Mouse (Mus musculus): ENCODE measurements around the gene Trpm8.
A peak's percentile ranks its signal among the peaks of the same experiment; 100 is the strongest.

The Trpm8 gene

DNA sequence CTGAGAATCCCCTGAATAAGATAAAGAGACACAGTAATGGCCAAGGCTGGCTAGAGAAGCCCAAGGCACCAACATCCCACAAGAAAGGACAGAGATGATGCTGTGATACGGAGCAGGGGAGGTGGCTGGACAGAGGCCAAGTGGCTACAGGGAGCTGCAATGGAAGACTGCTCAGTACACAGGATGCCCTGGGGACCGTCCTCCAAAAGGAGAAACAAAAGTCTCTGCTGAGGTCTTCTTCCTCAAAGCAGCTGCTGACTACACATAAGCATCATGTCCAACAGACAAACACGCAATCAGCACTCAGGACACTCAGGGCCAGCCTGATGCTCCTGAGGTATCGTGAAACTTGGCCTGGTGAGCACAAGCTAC, 12.6 kb upstream of the Trpm8 start:
- no peak for DNase-seq (ENCODE audit: low read depth, low spot score)

DNA sequence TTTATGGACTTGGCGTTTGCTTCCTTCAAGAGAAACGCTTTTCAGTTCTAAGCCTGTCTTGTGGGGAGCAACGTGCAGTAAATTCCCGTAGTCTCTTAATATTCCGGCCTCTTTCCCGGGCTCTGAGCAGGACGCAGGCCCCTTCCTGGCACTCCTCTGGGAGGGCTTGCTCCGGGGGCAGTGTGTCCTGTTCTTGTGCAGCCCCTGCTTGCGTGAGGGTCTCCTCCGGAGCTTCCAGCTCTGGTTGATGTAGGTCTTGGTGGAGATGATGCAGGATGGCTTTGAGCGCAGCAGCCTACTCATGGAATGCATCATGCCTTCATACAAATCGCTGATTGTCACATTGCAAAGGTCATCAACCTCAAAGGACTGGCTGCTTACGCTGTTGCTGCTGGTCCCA, 11.3 kb upstream of the Trpm8 start:
- DNase-seq (ENCODE audit: low read depth, low spot score): no peak

DNA sequence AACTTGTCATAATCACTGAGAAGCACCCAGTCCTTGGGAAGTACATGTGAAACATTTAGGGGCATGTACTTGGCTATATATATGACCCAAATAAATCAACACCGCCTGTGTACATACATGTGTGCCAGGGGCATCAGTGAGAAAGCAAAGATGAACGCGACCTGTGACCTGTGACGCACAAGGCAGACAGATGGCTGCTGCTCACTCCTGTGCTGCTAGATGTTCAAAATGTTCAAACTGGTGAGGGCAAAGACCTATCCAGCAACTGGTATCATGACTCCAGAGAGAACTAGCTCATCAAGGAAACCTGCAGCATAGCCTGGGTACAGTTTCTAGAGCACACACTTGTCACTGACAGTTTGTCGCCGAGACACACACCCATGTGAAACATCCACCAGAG, 10.0 kb upstream of the Trpm8 start:
- no peak for DNase-seq (ENCODE audit: low read depth, low spot score)

DNA sequence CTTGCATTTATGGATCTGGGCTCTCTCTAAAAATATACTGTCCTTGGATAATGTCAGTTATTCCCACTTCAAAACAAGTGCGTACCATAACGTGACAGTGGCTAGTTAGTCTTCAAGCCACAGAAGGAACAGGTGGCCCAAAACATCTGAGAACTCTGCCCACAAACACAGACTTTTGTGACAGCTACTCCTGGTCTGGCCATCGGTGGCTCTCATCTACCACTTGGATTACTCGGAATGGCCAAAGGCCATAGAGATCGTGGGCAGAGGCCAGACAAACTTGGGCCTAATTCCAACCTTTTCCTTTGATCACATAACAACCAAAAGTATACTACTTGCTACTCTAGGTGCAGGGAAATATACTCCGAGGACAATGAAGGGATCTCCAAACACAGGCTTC, 9.4 kb upstream of the Trpm8 start:
- DNase-seq (ENCODE audit: low read depth, low spot score): no peak

DNA sequence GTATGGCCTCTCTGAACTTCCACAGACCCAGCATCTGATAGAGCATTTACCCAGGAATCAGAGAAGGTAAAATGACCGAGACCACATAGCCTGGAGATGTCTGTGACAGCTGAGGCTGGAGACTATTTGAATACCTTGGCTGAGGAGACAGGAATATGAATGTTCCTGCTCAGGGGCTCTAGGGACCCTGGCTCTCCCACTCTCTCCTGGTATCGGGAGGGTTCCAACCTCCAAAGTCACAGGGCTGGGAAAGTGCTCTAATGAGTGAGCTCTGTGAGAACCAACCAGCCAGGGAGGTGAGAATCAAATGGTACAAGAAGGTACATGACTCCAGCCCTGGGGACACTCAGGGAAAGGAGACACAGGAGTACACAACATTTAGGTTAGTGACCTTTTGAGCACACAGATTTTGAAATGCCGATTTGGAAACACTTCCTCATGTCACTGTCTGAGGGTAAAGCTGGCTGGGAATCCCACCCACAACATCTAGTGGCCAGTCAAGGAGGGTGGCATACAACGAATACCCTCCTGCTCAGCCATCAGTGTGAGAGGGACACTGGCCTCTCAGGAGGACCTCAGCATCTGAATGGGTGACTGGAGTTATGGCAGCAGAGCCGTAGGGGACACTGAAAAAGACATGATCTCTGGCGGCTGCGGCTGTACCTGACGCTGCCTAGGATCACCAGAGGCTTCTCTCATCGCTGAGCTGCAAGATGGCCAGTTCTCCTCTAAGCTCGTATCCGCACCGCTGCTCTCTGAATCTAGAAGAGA, 7.7 kb upstream of the Trpm8 start:
- DNase-seq (ENCODE audit: low read depth, low spot score): no peak

DNA sequence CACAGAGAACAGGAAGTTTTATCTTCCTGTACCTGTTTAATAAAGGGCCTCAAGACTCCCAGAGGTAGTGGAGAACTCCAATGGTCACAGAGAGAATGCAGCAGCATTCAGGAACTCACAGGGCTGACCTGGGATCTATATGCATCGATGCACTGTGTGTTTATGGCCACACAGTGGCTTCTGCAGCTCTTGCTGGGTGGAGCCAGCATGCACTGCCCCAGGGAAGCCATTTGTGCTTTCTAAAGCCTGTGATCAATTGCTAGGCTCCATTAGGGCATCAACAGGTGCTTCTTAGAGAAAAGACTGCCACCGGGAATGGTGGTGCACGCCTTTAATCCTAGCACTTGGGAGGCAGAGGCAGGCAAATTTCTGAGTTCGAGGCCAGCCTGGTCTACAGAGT, 4.6 kb upstream of the Trpm8 start:
- DNase-seq (ENCODE audit: low read depth, low spot score): no peak

DNA sequence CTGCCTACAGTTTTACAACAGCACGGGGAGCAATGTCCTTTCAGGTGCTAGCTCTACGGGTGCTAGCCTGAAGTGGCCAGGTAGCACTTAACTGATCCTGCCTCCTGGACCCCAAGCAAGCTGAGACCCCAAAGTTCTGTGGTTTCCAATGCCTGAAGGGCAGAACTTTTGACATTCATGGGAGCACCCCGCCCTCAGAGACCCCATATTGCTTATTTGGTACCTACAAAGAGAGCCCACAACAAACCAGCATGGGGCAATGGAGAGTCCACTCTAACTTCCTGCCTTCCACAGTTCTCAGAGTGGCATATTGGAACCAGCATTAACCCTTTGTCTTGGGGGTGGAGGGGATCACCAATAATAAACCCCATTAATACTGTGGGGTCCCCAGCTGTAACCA, 4.1 kb upstream of the Trpm8 start:
- no peak for DNase-seq (ENCODE audit: low read depth, low spot score)

DNA sequence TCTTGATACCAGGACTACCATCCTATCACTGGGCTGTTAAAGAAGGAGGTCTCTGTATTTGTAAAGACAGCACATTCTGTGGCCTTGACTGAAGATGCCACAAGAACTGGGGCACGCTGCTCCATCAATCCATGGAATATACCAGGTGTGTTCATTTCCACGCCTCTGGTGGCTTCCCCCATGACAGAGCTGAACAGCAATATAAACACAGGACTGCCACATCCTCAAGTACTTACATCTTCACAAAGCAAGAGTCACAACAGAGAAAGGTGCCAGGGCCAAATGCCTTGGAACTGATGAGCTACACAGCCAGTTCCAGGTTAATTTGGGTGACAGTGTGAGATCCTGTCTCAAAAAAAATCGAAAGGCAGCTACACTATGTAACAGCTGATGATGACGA, 3.6 kb upstream of the Trpm8 start:
- DNase-seq (ENCODE audit: low read depth, low spot score): no peak

DNA sequence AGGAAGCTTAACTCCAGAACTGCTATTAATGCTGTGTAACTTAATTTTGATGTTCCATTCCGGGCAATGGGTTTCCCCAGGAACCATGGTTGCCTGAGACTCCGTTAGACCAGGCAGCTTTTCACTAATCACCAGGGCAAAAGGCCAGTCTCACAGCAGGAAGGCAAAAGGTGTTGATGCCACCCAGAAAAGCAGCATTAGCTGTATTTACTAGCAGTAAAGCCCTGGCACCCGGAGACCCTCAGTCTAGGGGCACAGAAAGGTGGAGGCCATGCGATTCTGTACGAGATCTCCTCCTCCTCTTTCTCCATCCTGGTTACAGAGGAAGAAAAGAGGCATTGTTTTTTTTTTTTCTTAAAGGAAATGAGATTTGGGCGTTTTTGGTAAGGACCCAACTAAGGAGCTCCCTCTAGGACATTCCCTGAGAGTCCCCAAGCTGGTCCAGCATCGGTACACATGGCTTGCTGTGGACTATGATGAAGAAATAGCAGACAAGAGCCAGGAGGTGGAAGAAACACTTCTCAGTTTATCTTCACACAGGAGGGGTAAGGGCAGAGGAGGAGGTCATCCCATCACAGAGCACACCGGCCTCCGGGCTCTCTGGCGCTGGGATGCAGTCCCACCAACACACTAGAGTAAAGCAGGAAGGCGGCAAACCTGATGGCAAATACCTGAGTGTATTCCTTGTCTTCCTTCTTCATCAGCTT, 2.9 kb upstream of the Trpm8 start:
- no peak for DNase-seq (ENCODE audit: low read depth, low spot score)

DNA sequence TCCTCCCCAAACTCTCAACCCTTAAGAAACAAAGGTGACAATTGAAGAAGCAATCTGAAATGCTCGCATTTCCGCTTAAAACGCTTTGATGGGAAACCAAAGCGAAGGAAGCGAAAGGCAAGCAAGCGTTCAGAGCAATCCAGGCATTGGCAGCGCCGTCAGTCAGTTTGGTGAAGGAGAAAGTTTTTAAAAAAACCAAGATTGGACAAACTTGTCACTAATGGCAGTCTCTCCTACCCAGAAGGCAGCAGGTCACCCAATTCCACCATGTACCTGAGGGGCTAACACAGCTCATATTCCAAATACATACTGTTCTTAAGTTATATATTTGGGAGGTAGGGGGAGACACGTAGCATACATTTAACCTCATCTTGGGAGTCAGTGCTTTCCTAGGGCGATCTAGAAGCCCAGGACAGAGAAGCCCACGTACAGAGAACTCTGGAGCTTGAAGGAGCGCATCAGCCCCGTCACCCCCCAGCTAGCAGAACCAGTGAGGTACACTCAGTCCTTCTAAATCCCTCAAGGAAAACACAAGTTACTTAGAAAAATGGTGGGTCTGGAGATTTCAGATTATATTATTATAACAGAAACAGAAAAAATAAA, 2.3 kb upstream of the Trpm8 start:
- no peak for DNase-seq (ENCODE audit: low read depth, low spot score)

DNA sequence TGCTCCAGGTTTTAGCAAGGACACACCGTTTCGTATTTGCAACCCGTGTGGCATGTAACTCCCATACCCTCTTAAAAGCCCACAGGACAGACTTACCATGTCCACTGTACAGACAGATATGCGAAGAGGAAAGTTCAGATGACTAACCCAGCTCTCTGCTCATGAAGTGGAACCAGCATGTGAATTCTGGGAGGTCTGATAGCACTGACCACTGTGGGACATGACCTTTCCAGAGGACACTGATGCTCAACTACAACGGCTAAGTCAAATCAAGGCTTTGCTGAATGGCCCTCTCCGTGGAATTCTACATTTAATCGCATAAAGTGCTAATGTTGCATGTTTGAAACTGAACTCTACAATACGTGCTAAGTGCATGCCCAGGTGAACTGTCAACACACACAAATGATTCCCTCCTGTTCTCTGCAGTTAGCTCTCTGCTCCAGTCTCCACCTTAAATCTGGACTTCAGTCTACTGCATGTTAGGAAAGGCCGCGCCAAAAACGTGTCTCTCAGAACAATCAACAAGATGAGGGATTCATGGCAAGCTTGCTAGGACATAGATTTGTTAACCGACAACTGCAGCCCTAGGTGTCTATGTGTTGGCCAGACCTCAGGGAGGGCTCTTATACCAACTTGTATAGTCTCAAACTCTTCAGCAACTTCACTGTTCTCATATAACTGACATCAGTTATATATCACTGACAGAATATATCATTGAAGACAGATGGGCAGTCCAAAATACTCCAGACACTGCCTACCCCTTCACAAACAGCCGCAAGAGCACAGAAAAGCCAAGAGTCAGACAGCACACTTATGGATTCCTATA, 1.6 kb upstream of the Trpm8 start:
- DNase-seq (ENCODE audit: low read depth, low spot score): peak; percentile 51

DNA sequence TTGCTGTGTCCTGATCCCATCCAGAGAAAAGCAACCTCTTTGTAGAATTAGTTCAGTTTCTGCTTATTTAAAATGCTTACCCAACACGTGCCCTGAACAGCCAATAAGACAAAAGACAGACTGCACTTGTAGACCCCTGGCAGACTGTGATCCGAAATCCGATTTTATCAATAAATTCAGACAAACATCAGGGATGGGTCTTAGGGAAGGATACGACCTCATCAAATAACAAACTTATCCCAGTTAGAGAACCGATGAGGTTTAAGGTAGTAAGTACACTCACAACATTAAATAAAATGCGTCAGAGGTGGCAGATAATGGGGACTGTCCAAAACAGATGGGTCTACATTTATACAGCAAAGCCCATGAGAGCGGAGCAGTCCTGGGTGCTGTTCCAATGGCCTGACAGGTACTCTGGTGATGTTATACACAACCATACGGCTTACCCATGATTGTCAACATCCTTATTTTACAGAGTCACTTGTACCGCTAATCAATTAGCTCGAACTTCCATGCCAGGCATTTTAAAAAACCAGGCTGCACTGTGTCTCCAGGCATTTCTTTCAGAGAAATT, 850 bp upstream of the Trpm8 start:
- no peak for DNase-seq (ENCODE audit: low read depth, low spot score)

DNA sequence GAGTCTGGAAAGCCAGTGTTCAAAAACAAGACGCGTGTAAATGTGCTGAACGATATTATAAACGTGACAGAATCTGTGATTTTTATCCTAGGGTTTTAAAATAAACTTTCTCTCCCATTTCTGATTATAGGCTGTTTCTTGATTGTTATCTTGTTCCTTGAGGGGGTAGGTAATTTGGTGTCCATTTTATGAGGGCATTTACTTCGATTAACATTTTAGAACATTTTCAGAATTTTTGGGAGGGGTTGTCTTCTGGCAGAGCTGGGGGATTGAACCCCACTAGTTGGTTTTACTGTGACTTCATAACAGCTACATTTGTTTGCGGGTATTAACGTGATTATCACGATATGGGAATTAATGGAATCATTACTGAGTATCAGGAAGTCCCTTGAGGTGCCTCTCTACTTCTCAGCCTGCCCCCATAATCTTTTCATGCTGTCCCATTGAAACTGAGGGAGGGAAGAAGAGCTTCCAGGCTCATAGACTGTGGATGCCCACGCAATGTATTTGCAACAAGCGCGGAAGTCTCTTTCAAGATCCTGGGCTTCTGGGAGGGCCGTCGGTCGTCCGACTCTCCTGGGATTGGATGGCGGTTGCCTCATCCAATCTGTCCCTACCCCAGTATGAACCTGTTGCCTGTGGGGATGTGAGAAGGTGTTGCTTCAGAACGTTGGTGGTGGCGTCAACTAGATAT, 504 bp downstream of the Trpm8 start:
- DNase-seq (ENCODE audit: low read depth, low spot score): peak; percentile 51

DNA sequence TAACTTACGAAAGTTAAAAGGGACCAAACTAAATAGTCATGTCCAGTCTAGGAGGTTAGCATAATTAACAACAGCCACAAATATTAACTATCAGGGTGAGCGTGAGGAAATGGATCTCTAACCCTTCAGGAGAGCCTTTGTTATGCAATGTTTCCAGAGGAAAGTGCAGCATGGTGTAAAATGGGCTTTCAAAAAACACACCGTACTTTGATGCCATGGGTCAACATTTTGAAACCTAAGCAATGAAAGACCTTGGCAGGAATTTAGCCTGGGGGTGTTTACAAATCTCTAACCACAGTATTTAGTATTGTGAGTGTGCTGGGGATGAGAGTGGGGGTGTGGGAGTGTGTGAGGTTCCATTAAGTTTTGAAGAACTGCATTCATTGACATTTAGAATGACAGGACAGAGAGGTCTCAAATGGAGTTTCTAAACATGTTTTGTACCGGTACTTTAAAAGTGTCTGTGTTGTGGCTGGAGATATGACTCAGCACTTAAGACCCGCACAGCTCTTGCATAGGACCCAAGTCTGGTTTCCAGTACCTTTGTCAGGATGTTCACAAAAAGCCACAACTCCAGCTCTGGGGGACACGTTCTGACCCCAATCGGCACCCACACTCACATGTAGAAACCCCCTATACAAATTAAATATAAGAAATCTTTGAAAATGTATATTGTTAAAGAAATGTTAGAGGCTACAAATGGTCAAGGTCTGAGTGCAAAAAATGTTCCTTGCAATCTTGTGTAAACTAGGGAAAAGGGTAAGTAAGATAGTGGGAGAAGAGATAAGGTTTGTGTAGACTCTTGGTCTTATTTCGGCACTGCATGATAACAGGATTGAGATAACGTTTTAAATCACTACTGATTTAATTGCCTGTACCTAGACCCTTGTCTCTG, 1.9 kb downstream of the Trpm8 start:
- no peak for DNase-seq (ENCODE audit: low read depth, low spot score)

DNA sequence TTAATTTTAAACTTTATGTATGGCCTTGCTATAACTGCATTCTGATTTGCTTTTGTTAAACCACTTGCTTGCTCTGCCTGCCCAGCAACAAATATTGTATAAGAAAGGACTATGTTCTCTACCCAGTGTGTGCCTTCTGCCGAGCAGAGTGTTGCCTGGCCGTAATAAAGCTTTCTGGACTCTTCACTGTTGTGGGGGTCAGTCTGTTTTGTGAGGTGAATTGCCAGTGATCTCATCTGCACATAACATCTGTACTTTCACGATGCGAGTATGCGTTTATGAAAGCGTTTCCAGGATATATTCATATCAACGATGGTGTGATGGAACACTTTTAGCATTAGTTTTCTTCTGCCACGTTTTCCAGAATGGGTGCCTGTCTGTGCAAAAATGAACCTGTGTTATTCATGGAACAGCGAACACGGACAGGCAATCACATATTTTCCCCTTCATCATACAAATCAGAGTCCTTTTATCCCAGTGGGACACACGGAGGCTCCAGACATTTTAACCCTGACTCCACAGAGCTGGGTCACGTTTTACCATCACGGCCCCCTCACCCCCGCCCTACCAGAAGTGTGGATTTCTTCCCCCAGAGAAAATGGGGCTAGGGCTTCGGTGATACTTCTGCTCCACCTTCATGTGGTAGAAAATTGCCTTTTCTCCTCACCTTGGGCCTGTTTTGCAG, 2.7 kb downstream of the Trpm8 start:
- no peak for DNase-seq (ENCODE audit: low read depth, low spot score)

DNA sequence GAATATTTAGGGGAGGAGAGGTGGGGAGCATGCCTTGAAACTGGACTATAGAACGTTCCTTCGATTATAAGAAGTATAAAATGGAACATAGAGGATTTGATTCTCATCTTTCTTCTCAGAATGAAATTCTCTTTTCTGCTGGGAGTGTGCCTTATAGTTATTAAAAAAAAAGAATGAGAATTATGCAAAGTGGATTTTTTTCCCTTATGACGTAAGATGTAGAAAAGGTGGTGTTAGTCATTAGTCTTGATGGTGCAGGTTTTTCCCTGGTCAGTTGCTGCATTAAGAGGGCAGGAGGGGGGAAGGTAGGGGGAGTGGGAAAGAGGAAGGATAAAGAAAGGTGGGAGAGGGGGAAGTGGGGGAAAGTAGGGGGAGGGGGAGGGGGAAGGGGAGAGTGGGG, 4.8 kb downstream of the Trpm8 start:
- no peak for DNase-seq (ENCODE audit: low read depth, low spot score)

DNA sequence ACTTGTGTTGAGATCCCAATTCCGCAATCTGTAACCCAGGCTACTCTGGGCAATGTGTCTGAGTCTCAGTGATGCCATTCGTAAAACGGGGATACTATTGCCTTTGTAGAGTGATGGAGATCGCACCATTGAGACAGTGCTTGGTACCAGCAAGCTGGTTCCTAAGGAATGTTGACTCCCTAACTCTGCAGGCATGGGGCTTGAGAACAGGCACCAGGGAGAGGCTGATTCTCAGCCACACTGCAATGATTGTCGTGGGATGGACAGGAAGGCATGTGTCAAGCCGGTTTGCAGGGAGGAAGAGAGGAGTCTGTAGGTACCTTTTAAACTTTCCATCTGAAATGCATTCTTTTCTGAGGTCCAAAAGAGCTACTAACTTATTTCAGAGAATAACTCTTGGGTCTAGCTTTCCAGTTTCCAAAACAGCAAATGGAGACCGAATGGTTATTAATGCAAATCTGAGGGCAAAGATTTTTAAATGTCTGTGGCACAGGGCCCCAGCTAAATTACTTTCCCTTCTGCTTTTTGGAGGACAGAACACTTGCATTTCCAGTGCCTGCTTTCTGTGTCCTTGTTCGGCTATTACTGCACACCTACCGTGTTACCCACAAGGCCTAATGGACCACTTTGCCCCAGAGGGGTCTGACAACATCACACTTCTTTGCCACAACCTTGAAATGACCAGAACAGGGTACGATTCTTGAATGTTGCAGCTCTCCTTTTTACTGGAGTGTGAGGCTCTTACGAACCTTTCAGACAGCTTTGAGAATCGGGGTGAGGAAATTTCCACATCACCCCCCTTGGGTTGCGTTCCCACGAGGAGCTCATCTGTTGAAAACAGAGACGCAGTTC, 6.1 kb downstream of the Trpm8 start:
- DNase-seq (ENCODE audit: low read depth, low spot score): no peak

DNA sequence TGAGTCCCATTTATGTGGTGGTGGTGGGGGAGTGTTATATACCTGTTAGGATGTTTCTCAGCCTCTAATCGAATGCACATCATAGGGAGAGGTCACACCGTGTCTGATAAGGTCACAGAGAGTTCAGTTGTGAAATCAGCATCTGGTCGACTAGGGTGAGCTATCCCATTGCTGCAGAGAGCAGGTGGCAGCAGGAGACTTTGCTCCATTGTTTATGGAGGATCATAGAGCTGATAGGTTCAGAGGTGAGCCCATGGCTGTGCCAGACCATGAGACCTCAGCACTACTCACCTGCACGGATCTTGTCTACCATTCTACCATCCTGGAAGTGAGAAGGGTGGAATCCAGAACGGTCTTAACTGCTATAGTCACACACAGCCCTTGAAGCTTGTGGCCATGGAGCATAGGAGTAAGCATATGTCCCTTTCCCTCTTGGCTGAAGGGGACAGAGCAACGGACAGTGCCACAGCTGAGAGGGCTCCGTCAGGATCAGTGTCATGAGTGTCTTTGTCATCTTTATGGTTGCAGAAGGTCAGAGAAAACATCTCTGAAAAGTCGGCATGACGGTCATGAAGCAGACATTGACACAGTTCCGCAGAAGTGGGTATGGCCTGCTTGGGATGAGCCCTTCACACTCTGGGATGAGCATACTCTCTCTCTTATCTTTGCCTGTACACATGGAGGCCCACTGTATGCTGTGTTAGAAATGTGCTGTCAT, 6.9 kb downstream of the Trpm8 start:
- DNase-seq (ENCODE audit: low read depth, low spot score): no peak

Data from CD4-positive, CD25-positive, alpha-beta regulatory T cell, adult 2 months (primary cell).